Mouse (Mus musculus) midbrain, embryonic 14.5 days (tissue): ENCODE data around the gene Rnh1. TPM values are rescaled to one million over a fixed set of nuclear protein-coding genes. Genes with fewer than 3 reads are reported as not detected.

Experiments
- ATAC-seq: fragments of 200-750 bp; cut with Nextera tagmentation; 2 replicates; pipeline ENCODE4 v1.8.0; 2017; ENCODE audit warnings: moderate number of reproducible peaks, moderate library complexity; ENCODE audit not compliant: low FRiP score, low TSS enrichment
- DNase-seq: peaks from one replicate; pipeline ENCODE4 v3.0.0-alpha.2; 2015
- H3K27ac ChIP-seq: fragments of 300-500 bp; sonication (generic); replicated peaks from 2 replicates; pipeline ENCODE4 v1.5.1; 2014; ENCODE audit warnings: mild to moderate bottlenecking, low read depth, low read length, moderate library complexity
- H3K27me3 ChIP-seq: fragments of 300-500 bp; sonication (generic); 2 replicates; pipeline ENCODE4 v1.6.1; 2014; ENCODE audit warnings: low read length, control low read depth, mixed read lengths; ENCODE audit not compliant: control insufficient read depth, insufficient read depth
- H3K36me3 ChIP-seq: fragments of 300-500 bp; sonication (generic); 2 replicates; pipeline ENCODE4 v1.6.1; 2014; ENCODE audit warnings: low read length, control low read depth; ENCODE audit not compliant: control insufficient read depth, insufficient read depth
- H3K4me1 ChIP-seq: fragments of 300-500 bp; sonication (generic); 2 replicates; pipeline ENCODE4 v1.6.1; 2014; ENCODE audit warnings: mild to moderate bottlenecking, antibody characterized with exemption, low read length, control low read depth; ENCODE audit not compliant: control insufficient read depth, insufficient read depth
- H3K4me2 ChIP-seq: fragments of 300-500 bp; sonication (generic); 2 replicates; pipeline ENCODE4 v1.6.1; 2014; ENCODE audit warnings: mild to moderate bottlenecking, low read length, moderate library complexity
- H3K4me3 ChIP-seq: fragments of 300-500 bp; sonication (generic); replicated peaks from 2 replicates; pipeline ENCODE4 v1.5.1; 2014; ENCODE audit warnings: low read depth, low read length
- H3K9ac ChIP-seq: fragments of 300-500 bp; sonication (generic); replicated peaks from 2 replicates; pipeline ENCODE4 v1.6.1; 2014; ENCODE audit warnings: mild to moderate bottlenecking, low read length, moderate library complexity
- H3K9me3 ChIP-seq: fragments of 300-500 bp; sonication (generic); 2 replicates; pipeline ENCODE4 v1.6.1; 2016; ENCODE audit warnings: low read length, control low read depth, mixed read lengths; ENCODE audit not compliant: control insufficient read depth
- WGBS: fragments of 180-500 bp; shearing (Covaris S2); extraction: QIAGEN DNeasy Blood & Tissue Kit; methylation state at CpG from one replicate; pipeline ENCODE4 v1.1.7; 2014; 5-methylcytosine and 5-hydroxymethylcytosine counted together
- polyA plus RNA-seq: library from polyadenylated mRNA; unstranded; fragments of >200 nt; fragmentation: Nextera tagmentation; extraction: Ambion mirVana; gene quantifications from 2 replicates; pipeline ENCODE4 v1.2.1, GENCODE M21; 2014

Rnh1 gene
- polyA plus RNA-seq, 1 experiment from 2014 or later = 39.3 TPM

DNA sequence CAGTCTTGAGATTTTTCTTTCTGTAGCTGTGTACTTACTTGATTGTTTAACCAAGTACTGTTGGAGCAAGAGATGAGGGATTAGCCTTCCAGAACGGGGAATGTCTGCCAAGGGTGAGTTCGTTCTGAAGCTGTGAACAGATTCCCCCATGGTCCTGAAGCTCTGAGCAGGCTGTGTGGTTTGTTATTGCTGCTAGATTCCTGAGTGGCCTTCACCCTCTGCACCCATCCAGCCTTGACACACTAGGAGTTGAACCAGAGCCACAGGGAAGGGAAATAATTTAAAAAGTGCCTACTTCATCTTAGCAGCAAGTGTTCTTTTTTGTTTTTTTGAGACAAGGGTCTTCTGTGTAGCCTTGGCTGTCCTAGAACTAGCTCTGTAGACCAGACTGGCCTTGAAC, 28.8 kb downstream of the Rnh1 start:
- Histone ChIP-seq H3K9ac (no peak overlapping the region), H3K9me3 (no peaks in the 10 kb centered on the region), H3K4me3 (no peak overlapping the region), H3K27me3 (no peaks in the 10 kb centered on the region), H3K4me2 (no peak overlapping the region), H3K36me3 (peaks cover 32% of the 10 kb centered on the region), H3K4me1 (no peaks in the 10 kb centered on the region), H3K27ac (no peak overlapping the region)
- DNase-seq (no peak), ATAC-seq (no peak)
- 85% methylated on average over 2 of the region's 2 CpGs for WGBS

DNA sequence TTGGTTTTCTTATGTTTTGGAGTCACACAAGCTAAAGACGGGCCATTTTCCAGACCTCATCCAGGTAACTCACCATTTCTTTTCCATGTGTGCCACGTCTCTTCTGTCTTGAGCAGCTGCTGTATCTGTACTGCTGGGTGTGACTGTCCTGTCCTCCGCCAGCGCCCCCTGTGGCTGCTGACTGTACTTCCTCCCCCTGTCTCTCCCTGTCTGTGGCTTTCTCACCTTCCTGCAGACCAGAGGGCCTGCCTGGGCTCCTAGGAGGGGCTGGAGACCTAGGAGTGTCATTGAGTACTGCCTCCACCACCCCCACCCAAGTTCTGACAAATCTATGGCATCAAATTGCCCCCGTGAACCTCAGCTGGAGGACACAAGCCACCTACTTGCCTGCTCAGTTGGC, 29.5 kb downstream of the Rnh1 start:
- DNase-seq = no peak
- Histone ChIP-seq H3K4me3 (no peak overlapping the region), H3K4me2 (no peak overlapping the region), H3K9ac (no peak overlapping the region), H3K4me1 (no peaks in the 10 kb centered on the region), H3K36me3 (peaks cover 40% of the 10 kb centered on the region), H3K27me3 (no peaks in the 10 kb centered on the region), H3K9me3 (no peaks in the 10 kb centered on the region), H3K27ac (no peak overlapping the region)
- no peak for ATAC-seq
- 54% methylated on average over 5 of the region's 5 CpGs for WGBS

DNA sequence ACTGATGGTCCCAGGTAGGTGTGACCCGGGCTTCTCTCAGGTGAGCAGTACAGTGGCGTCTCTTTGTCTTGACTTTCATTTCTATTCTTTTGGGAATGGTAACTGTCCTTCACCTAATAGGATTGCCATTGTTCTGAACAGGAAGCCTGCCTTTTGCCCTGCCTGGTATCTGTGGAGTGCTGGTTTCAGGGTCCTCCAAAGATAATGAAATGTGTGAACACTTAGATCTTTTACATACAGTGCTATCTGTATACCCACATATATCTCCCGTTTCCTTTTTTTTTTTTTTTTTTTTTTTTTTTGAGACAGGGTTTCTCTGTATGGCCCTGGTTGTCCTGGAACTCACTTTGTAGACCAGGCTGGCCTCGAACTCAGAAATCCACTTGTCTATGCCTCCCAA, 31.3 kb downstream of the Rnh1 start:
- no peak for ATAC-seq
- H3K9me3 ChIP-seq = no peaks in the 10 kb centered on the region
- H3K4me1 ChIP-seq = no peaks in the 10 kb centered on the region
- H3K27me3 ChIP-seq = no peaks in the 10 kb centered on the region
- no peak overlapping the region for H3K9ac ChIP-seq
- DNase-seq = no peak
- 97% methylated on average over 4 of the region's 4 CpGs for WGBS
- no peak overlapping the region for H3K27ac ChIP-seq
- H3K4me2 ChIP-seq = no peak overlapping the region
- no peak overlapping the region for H3K4me3 ChIP-seq
- H3K36me3 ChIP-seq = peaks cover 44% of the 10 kb centered on the region

DNA sequence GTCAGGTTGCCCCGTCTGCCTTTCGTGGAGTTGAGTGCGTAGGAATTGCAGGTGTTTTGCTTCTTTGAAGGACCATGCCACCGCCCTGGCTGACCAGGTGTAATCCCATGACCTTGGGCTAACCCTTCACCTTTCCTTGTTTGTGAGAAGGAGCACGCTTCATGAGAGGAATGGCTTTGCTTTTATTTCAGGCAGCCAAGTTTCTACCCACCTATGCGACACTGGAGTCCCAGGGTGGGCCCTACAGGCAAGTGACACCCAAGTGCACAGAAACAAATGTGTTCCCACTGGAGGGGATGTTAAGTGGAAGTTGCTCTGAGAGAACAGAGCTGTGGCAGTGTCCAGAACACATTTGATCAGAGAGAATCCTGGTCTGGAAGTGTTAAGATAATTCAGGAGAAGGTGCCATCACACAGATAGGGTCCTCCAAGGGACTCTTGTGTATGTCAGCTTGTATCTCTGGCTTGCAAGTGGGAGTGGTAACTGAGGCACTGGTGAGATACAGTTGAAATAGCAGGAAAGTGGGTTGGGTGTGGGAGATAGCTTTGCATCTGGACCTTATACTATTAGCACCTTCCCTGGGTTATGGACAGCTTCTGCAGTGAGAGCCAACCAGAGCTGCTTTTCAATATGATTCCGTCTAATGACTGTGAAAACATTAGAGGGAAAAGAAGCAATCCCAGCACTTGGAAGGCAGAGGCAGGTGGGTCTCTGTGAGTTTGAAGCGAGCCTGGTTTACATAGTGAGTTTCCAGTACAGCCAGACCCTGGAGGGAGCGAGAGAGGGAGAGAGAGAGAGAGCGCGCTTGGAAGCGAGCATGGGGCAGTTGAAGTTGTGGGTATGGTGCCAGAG, 40.5 kb downstream of the Rnh1 start:
- no peak for ATAC-seq

DNA sequence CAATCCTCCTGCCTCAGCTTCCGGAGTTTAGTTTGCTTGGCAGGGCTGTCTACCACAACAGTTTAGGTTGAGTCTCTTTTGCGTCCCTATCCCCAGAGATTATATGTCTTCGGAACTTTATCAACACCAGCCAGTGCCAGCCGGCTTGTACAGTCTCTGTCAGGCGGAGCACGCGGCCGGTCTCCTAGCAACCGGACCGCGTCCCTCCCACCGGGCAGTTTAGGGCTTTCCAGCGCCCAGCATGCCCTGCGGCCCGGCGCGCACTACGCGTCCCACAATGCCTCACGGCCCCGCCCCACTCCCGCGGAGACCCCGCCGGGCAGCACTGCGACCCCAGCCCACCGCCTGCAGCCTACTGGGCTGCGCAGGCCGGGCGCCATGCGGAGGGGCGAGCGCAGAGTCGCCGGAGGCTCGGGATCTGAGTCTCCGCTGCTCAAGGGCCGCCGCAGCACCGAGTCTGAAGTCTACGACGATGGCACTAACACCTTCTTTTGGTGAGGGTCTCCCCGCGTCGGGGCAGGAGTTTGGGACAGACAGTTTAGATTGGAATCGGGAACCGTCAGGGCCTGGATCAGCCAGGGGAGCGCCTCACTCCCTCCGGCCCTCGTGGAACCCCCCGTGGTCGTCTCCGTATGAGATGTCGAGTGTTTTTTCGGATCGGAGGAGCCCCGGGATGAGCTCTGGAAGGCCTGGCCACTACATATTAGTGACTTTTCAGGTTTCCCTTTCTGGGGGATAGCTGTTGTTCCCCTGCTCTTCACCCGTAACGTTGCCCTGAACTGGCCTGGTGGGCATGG, 41.4 kb downstream of the Rnh1 start:
- Histone ChIP-seq H3K27ac (no peak overlapping the region), H3K9me3 (no peaks in the 10 kb centered on the region), H3K4me3 (peak overlapping the region; percentile 79), H3K27me3 (no peaks in the 10 kb centered on the region), H3K9ac (peak overlapping the region; percentile 88), H3K4me2 (peak overlapping the region; percentile 75), H3K36me3 (peaks cover 16% of the 10 kb centered on the region), H3K4me1 (peaks cover 9% of the 10 kb centered on the region)
- under 1% methylated on average over 59 of the region's 59 CpGs for WGBS
- peak; percentile 98 for DNase-seq
- ATAC-seq = peak; percentile 98

More for the DNA sequence above, 40.5 kb downstream of the Rnh1 start:
- H3K27me3 ChIP-seq = no peaks in the 10 kb centered on the region
- peak overlapping the region; percentile 79 for H3K4me3 ChIP-seq
- H3K9me3 ChIP-seq = no peaks in the 10 kb centered on the region
- H3K4me1 ChIP-seq = peaks cover 9% of the 10 kb centered on the region
- WGBS = 60% methylated on average over 12 of the region's 12 CpGs
- no peak for DNase-seq
- H3K9ac ChIP-seq = peak overlapping the region; percentile 88
- peaks cover 25% of the 10 kb centered on the region for H3K36me3 ChIP-seq
- no peak overlapping the region for H3K27ac ChIP-seq
- H3K4me2 ChIP-seq = peak overlapping the region; percentile 75

DNA sequence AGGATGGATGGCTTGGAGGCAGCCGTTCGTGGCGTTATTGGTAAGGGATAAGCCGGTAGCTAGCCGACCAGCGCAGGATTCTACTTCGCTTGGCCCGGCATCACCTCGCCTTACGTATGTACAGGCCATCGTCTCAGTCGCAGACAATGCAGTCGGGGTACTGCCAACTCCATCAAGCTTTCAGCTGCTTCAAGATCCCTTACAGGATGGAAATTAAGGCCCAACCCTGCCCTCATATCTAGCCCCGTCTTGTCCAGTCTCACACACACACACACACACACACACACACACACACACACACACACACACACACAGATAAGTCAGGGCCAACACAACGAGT, 49.2 kb downstream of the Rnh1 start:
- Histone ChIP-seq H3K9me3 (no peaks in the 10 kb centered on the region), H3K4me1 (no peaks in the 10 kb centered on the region), H3K36me3 (no peaks in the 10 kb centered on the region), H3K27ac (peak overlapping the region; percentile 79), H3K9ac (peak overlapping the region; percentile 65), H3K4me2 (peak overlapping the region; percentile 73), H3K4me3 (peak overlapping the region; percentile 60), H3K27me3 (no peaks in the 10 kb centered on the region)
- DNase-seq (no peak), ATAC-seq (no peak; the same call in 1 of the 2 replicates)
- 3% methylated on average over 15 of the region's 15 CpGs for WGBS

DNA sequence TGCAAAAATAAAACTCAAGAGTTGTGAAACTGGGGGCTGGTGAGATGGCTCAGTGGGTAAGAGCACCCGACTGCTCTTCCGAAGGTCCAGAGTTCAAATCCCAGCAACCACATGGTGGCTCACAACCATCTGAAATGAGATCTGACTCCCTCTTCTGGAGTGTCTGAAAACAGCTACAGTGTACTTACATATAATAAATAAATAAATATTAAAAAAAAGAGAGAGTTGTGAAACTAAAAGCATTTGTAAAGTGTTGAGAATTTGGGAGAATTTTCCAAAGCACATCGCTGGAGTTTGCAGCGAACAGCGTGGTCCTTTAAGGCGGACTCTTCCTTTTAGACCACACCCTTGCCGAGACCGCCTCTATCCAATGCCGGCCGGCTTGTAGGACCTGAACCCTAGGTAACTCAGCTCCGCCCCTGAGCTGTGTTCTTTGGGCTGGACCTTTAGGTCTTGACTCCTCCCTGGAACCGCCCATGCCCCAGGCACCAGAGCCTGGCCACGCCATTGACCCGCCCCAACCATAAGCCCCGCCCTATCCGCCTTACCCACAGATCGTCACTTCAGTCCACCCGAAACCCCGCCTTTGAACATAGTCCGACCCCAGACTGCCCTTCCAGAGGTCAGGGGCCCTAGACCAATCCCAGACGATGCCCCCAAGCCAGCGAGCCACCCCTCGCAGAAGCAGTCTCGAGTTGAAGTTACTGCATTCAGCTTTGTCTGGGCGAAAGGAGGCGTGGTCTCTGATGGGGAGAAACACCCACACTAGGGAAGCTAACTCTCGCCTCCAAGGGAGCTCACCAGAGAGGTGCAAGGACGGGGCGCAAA, 49.8 kb downstream of the Rnh1 start:
- ATAC-seq (peak; percentile 94), DNase-seq (peak; percentile 92)
- Histone ChIP-seq H3K4me2 (peak overlapping the region; percentile 73), H3K9me3 (no peaks in the 10 kb centered on the region), H3K36me3 (no peaks in the 10 kb centered on the region), H3K27ac (peak overlapping the region; percentile 79), H3K4me3 (peak overlapping the region; percentile 60), H3K9ac (peak overlapping the region; percentile 65), H3K27me3 (no peaks in the 10 kb centered on the region), H3K4me1 (no peaks in the 10 kb centered on the region)
- WGBS = 3% methylated on average over 29 of the region's 29 CpGs

DNA sequence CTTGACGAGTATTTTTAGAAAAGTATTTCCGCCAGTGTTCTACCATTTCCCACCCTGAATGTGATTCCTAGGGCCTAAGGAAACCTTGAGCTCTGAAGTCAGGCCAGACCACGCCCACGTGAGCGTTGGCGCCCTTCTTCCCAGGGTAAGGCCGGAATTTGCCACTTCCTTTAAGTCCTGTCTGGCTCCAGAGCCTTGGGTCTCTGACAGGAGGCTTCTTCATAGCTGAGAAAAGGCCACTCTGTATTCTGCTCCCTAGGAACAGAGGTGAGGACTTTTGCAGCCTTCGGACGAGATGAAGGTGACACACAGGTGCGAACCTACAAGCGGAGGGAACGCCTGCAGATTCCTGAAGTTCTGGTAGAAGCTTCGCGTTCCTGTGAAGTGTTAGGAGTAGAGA, 50.4 kb downstream of the Rnh1 start, which contains the start of gene Ptdss2:
Gene Ptdss2 (plus strand): TSS at position 138 of the 400 bp plus-strand sequence.
- WGBS = 55% methylated on average over 14 of the region's 14 CpGs
- DNase-seq = peak; percentile 7

More for the DNA sequence above, 50.4 kb downstream of the Rnh1 start, which contains the start of gene Ptdss2:
- Histone ChIP-seq H3K27me3 (no peaks in the 10 kb centered on the region), H3K4me1 (no peaks in the 10 kb centered on the region), H3K4me3 (peak within 1 kb of the TSS; percentile 60), H3K27ac (peak within 1 kb of the TSS; percentile 79), H3K9ac (peak within 1 kb of the TSS; percentile 65), H3K4me2 (peak within 1 kb of the TSS; percentile 73), H3K9me3 (no peaks in the 10 kb centered on the region), H3K36me3 (no peaks in the 10 kb centered on the region)
- no peak for ATAC-seq
